Mouse (Mus musculus) ZHBTc4 (cell line): Measurements from ENCODE around the gene Prc1.
"Not testable (repeated sequence)": the region's sequence is repeated elsewhere in the genome, so short reads cannot be mapped to it uniquely, and the experiment has no call there.

Experiments
- DNase-seq: peaks from one replicate; pipeline ENCODE4 v3.0.0-alpha.2; 2011; ENCODE audit warnings: low read depth, low spot score

Gene Prc1

GRCm38 (mm10) chr7:80284391-80284790 lies 9.9 kb upstream of the Prc1 start:
- no peak for DNase-seq

GRCm38 (mm10) chr7:80285725-80286124 lies 8.5 kb upstream of the Prc1 start:
- no peak for DNase-seq

- DNase-seq: no peak
Measured at GRCm38 (mm10) chr7:80287736-80288135, 6.5 kb upstream of the Prc1 start.

GRCm38 (mm10) chr7:80294764-80295648 lies 756 bp downstream of the Prc1 start:
- peak; percentile 54 for DNase-seq

- DNase-seq: no peak
Measured at GRCm38 (mm10) chr7:80296462-80296861, 2.2 kb downstream of the Prc1 start.

- DNase-seq: no peak
Measured at GRCm38 (mm10) chr7:80297041-80297440, 2.8 kb downstream of the Prc1 start.

GRCm38 (mm10) chr7:80298754-80299153 lies 4.5 kb downstream of the Prc1 start:
- no peak for DNase-seq

- no peak for DNase-seq
Measured at GRCm38 (mm10) chr7:80299568-80299967, 5.3 kb downstream of the Prc1 start.

- DNase-seq: peak; percentile 53
Measured at GRCm38 (mm10) chr7:80301522-80301921, 7.3 kb downstream of the Prc1 start.

GRCm38 (mm10) chr7:80307766-80308165 lies 13.5 kb downstream of the Prc1 start:
- peak; percentile 52 for DNase-seq

- no peak for DNase-seq
Measured at GRCm38 (mm10) chr7:80310771-80311170, 16.5 kb downstream of the Prc1 start.

GRCm38 (mm10) chr7:80315733-80316132 lies 21.5 kb downstream of the Prc1 start:
- no peak for DNase-seq

- no peak for DNase-seq
Measured at GRCm38 (mm10) chr7:80317439-80318115, 23.3 kb downstream of the Prc1 start.

- DNase-seq: no peak
Measured at GRCm38 (mm10) chr7:80318670-80319069, 24.4 kb downstream of the Prc1 start.

GRCm38 (mm10) chr7:80319846-80320496 lies 25.7 kb downstream of the Prc1 start:
- DNase-seq: peak; percentile 47

GRCm38 (mm10) chr7:80323336-80323735 lies 29.1 kb downstream of the Prc1 start:
- no peak for DNase-seq

GRCm38 (mm10) chr7:80324043-80324815 lies 30.0 kb downstream of the Prc1 start, which contains the start of gene Rccd1:
Gene Rccd1 (minus strand): TSS chr7:80324454.
- peak; percentile 96 for DNase-seq

- not testable (repeated sequence) for DNase-seq
Measured at GRCm38 (mm10) chr7:80324816-80325119, 30.5 kb downstream of the Prc1 start.

GRCm38 (mm10) chr7:80325292-80325868 lies 31.1 kb downstream of the Prc1 start:
- peak; percentile 26 for DNase-seq

GRCm38 (mm10) chr7:80326076-80326475 lies 31.8 kb downstream of the Prc1 start:
- DNase-seq: peak; percentile 22

GRCm38 (mm10) chr7:80330278-80330677 lies 36.0 kb downstream of the Prc1 start:
- no peak for DNase-seq
